Mouse (Mus musculus) embryonic facial prominence, embryonic 15.5 days (tissue): ENCODE data around the gene Ap3b1. TPM values are rescaled to one million over a fixed set of nuclear protein-coding genes. Genes with fewer than 3 reads are reported as not detected.

Experiments
- ATAC-seq: fragments of 200-750 bp; cut with Nextera tagmentation; 2 replicates; pipeline ENCODE4 v1.8.0; 2017; ENCODE audit warnings: low read depth, moderate TSS enrichment; ENCODE audit not compliant: insufficient number of reproducible peaks, low FRiP score, low TSS enrichment
- H3K27ac ChIP-seq: fragments of 300-500 bp; sonication (generic); replicated peaks from 2 replicates; pipeline ENCODE4 v1.5.1; 2015; ENCODE audit warnings: mild to moderate bottlenecking, inconsistent platforms
- H3K27me3 ChIP-seq: fragments of 300-500 bp; sonication (generic); 2 replicates; pipeline ENCODE4 v1.6.1; 2015; ENCODE audit warnings: inconsistent platforms
- H3K36me3 ChIP-seq: fragments of 300-500 bp; sonication (generic); 2 replicates; pipeline ENCODE4 v1.6.1; 2015; ENCODE audit warnings: mild to moderate bottlenecking, inconsistent platforms
- H3K4me1 ChIP-seq: fragments of 300-500 bp; sonication (generic); 2 replicates; pipeline ENCODE4 v1.6.1; 2015; ENCODE audit warnings: inconsistent platforms
- H3K4me2 ChIP-seq: fragments of 300-500 bp; sonication (generic); replicated peaks from 2 replicates; pipeline ENCODE4 v1.6.1; 2015; ENCODE audit warnings: mild to moderate bottlenecking, inconsistent platforms
- H3K4me3 ChIP-seq: fragments of 300-500 bp; sonication (generic); replicated peaks from 2 replicates; pipeline ENCODE4 v1.5.1; 2015; ENCODE audit warnings: mild to moderate bottlenecking, inconsistent platforms
- H3K9ac ChIP-seq: fragments of 300-500 bp; sonication (generic); 2 replicates; pipeline ENCODE4 v1.6.1; 2015; ENCODE audit warnings: inconsistent platforms
- H3K9me3 ChIP-seq: fragments of 300-500 bp; sonication (generic); replicated peaks from 2 replicates; pipeline ENCODE4 v1.6.1; 2016; ENCODE audit warnings: inconsistent platforms
- WGBS: fragments of 180-500 bp; shearing (Covaris S2); methylation state at CpG from one replicate; pipeline ENCODE4 v1.1.7; 2015; 5-methylcytosine and 5-hydroxymethylcytosine counted together
- polyA plus RNA-seq: library from polyadenylated mRNA; unstranded; fragments of >200 nt; fragmentation: Nextera tagmentation; extraction: Ambion mirVana; gene quantifications from 2 replicates; pipeline ENCODE4 v1.2.1, GENCODE M21; 2015

Ap3b1 gene
- polyA plus RNA-seq, 1 experiment from 2014 or later: 43.8 TPM

GRCm38 (mm10) chr13:94379006-94379405 is 20.2 kb downstream of the Ap3b1 start:
- H3K9ac ChIP-seq: no peak overlapping the region
- no peak for ATAC-seq
- 81% methylated on average over 4 of the region's 4 CpGs for WGBS

GRCm38 (mm10) chr13:94381427-94381826 is 22.7 kb downstream of the Ap3b1 start:
- no peak for ATAC-seq
- Histone ChIP-seq H3K4me1 (peaks cover 22% of the 10 kb centered on the region), H3K27ac (no peak overlapping the region), H3K4me3 (no peak overlapping the region), H3K27me3 (no peaks in the 10 kb centered on the region), H3K9ac (no peak overlapping the region), H3K9me3 (no peaks in the 10 kb centered on the region), H3K36me3 (no peaks in the 10 kb centered on the region), H3K4me2 (no peak overlapping the region)
- 73% methylated on average over 4 of the region's 4 CpGs for WGBS

More at GRCm38 (mm10) chr13:94379006-94379405, 20.2 kb downstream of the Ap3b1 start:
- Histone ChIP-seq H3K4me1 (peaks cover 16% of the 10 kb centered on the region), H3K9me3 (no peaks in the 10 kb centered on the region), H3K27me3 (no peaks in the 10 kb centered on the region), H3K36me3 (0 out of 2 replicates have a peak, but pooled peaks cover 5% of the 10 kb centered on the region), H3K4me2 (no peak overlapping the region), H3K27ac (no peak overlapping the region; the same call in 1 of the 2 replicates), H3K4me3 (no peak overlapping the region)

- no peaks in the 10 kb centered on the region for H3K27me3 ChIP-seq
- no peaks in the 10 kb centered on the region for H3K36me3 ChIP-seq
- H3K9ac ChIP-seq: no peak overlapping the region
- H3K4me3 ChIP-seq: no peak overlapping the region
- WGBS: 63% methylated on average over 8 of the region's 8 CpGs
- peaks cover 22% of the 10 kb centered on the region for H3K4me1 ChIP-seq
- H3K9me3 ChIP-seq: no peaks in the 10 kb centered on the region
- no peak overlapping the region for H3K27ac ChIP-seq
- H3K4me2 ChIP-seq: no peak overlapping the region
- no peak for ATAC-seq
These were observed 23.3 kb downstream of the Ap3b1 start for GRCm38 (mm10) chr13:94381829-94382675.

GRCm38 (mm10) chr13:94384931-94385570 is 26.3 kb downstream of the Ap3b1 start:
- Histone ChIP-seq H3K4me1 (0 out of 2 replicates have a peak, but pooled peaks cover 15% of the 10 kb centered on the region), H3K9ac (no peak overlapping the region), H3K9me3 (no peaks in the 10 kb centered on the region), H3K36me3 (no peaks in the 10 kb centered on the region), H3K4me2 (no peak overlapping the region), H3K4me3 (no peak overlapping the region), H3K27me3 (no peaks in the 10 kb centered on the region), H3K27ac (no peak overlapping the region)
- WGBS: 69% methylated on average over 3 of the region's 3 CpGs
- no peak for ATAC-seq

- no peak overlapping the region for H3K9ac ChIP-seq
- H3K9me3 ChIP-seq: no peaks in the 10 kb centered on the region
- H3K27me3 ChIP-seq: no peaks in the 10 kb centered on the region
- H3K4me1 ChIP-seq: 0 out of 2 replicates have a peak, but pooled peaks cover 10% of the 10 kb centered on the region
- H3K4me3 ChIP-seq: no peak overlapping the region
- H3K36me3 ChIP-seq: peaks cover 11% of the 10 kb centered on the region; the same call in 1 of the 2 replicates
- H3K4me2 ChIP-seq: no peak overlapping the region
- no peak overlapping the region for H3K27ac ChIP-seq
- ATAC-seq: no peak
- WGBS: 68% methylated on average over 3 of the region's 3 CpGs
These were observed 29.8 kb downstream of the Ap3b1 start for GRCm38 (mm10) chr13:94388566-94388965.

GRCm38 (mm10) chr13:94389541-94389940 is 30.8 kb downstream of the Ap3b1 start:
- Histone ChIP-seq H3K9me3 (no peaks in the 10 kb centered on the region), H3K4me2 (no peak overlapping the region), H3K4me3 (no peak overlapping the region), H3K36me3 (peaks cover 11% of the 10 kb centered on the region; the same call in 1 of the 2 replicates), H3K9ac (no peak overlapping the region), H3K4me1 (0 out of 2 replicates have a peak, but pooled peaks cover 10% of the 10 kb centered on the region), H3K27ac (no peak overlapping the region), H3K27me3 (no peaks in the 10 kb centered on the region)
- WGBS: 79% methylated on average over 2 of the region's 2 CpGs
- ATAC-seq: no peak

GRCm38 (mm10) chr13:94392282-94392681 is 33.5 kb downstream of the Ap3b1 start:
- WGBS: 82% methylated on average over 5 of the region's 5 CpGs
- no peak overlapping the region for H3K9ac ChIP-seq
- no peak for ATAC-seq

GRCm38 (mm10) chr13:94394486-94394885 is 35.7 kb downstream of the Ap3b1 start:
- H3K27ac ChIP-seq: no peak overlapping the region
- no peaks in the 10 kb centered on the region for H3K27me3 ChIP-seq
- no peaks in the 10 kb centered on the region for H3K9me3 ChIP-seq
- no peak overlapping the region for H3K9ac ChIP-seq
- no peak overlapping the region for H3K4me3 ChIP-seq
- 56% methylated on average over 9 of the region's 9 CpGs for WGBS
- no peak overlapping the region for H3K4me2 ChIP-seq
- peaks cover 39% of the 10 kb centered on the region; the same call in 1 of the 2 replicates for H3K36me3 ChIP-seq
- no peaks in the 10 kb centered on the region for H3K4me1 ChIP-seq
- no peak for ATAC-seq

More at GRCm38 (mm10) chr13:94392282-94392681, 33.5 kb downstream of the Ap3b1 start:
- no peaks in the 10 kb centered on the region for H3K27me3 ChIP-seq
- no peak overlapping the region for H3K4me2 ChIP-seq
- H3K4me3 ChIP-seq: no peak overlapping the region
- H3K4me1 ChIP-seq: 0 out of 2 replicates have a peak, but pooled peaks cover 4% of the 10 kb centered on the region
- peaks cover 31% of the 10 kb centered on the region; the same call in 1 of the 2 replicates for H3K36me3 ChIP-seq
- no peaks in the 10 kb centered on the region for H3K9me3 ChIP-seq
- H3K27ac ChIP-seq: no peak overlapping the region

- H3K27me3 ChIP-seq: no peaks in the 10 kb centered on the region
- WGBS: 73% methylated on average over 8 of the region's 8 CpGs
These were observed 37.0 kb downstream of the Ap3b1 start for GRCm38 (mm10) chr13:94395763-94396162.

GRCm38 (mm10) chr13:94396392-94396920 is 37.7 kb downstream of the Ap3b1 start:
- 88% methylated on average over 10 of the region's 10 CpGs for WGBS
- Histone ChIP-seq H3K27me3 (no peaks in the 10 kb centered on the region), H3K9me3 (no peaks in the 10 kb centered on the region), H3K9ac (no peak overlapping the region), H3K36me3 (peaks cover 39% of the 10 kb centered on the region; the same call in 1 of the 2 replicates), H3K4me3 (no peak overlapping the region), H3K4me1 (no peaks in the 10 kb centered on the region), H3K4me2 (no peak overlapping the region), H3K27ac (no peak overlapping the region)
- ATAC-seq: no peak

More at GRCm38 (mm10) chr13:94395763-94396162, 37.0 kb downstream of the Ap3b1 start:
- Histone ChIP-seq H3K27ac (no peak overlapping the region), H3K4me3 (no peak overlapping the region), H3K9me3 (no peaks in the 10 kb centered on the region), H3K4me2 (no peak overlapping the region), H3K4me1 (no peaks in the 10 kb centered on the region), H3K9ac (no peak overlapping the region), H3K36me3 (peaks cover 39% of the 10 kb centered on the region; the same call in 1 of the 2 replicates)
- ATAC-seq: no peak
